Mouse (Mus musculus) right cerebral cortex, postnatal 14 days (tissue): ENCODE results near the gene Cdh24.

Source experiments
- DNase-seq: peaks from one replicate; pipeline ENCODE4 v3.0.0; 2022

The Cdh24 gene

DNA sequence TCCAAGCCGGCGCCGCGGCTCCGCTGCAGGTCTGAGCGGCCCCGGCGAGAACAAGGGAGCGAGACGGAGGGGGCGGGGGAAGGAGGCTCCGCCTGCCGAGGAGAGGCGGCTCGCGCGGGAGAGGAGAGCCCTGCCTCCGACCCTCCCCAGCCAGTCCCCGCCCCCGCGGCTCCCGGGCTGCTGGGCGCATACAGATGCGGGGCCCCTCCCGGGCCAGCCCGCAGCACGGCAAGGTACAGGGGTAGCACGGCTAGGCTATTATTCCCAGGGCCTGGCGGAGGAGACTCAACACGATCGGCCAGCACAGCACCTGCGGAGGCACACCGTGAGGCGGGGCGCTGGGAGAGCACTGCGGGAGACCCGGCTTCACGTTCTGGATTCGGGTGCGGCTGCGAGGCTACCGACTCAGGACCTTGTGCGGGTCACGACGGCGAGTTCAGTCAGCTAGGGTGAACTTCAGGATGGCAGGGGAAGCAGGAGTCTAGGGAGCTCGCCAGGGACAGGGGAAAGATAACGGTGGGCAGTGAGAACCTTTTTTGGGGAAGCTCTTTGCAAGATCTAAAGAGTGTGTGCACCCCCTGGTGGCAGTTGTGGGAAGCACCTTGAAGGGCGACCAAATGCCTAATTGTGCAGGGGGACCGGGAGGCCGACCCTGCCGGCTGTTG, at the start of gene Cdh24:
TSS of gene Cdh24 (minus strand) at position 60 of the 665 bp plus-strand sequence.
- DNase-seq: peak; percentile 90

DNA sequence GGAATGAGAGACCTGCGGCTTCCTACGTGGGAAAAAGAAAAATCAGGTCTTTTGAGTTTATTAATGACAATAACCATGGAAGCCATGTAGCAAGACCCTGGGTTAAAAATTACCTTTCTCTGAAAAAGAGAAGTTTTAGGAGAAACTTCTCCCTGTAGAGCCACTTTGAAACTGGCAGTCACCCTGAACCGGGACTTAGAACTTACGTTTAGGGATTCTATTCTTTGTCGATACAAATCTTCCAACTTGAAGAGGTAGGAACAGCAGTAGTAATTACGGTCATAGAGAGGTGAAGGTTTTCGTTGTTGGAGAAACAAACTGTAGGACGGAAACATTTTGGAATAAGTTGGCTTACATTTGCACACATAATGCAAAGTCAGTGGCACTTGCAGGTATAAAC, 46.1 kb upstream of the Cdh24 start:
- no peak for DNase-seq

GRCm38 (mm10) chr14:54686522-54687143, 45.5 kb upstream of the Cdh24 start, which contains the start of gene Acin1:
Gene Acin1 (minus strand): TSS chr14:54686931.
- peak; percentile 100 for DNase-seq

- peak; percentile 70 for DNase-seq
Observed at GRCm38 (mm10) chr14:54686063-54686521, 44.9 kb upstream of the Cdh24 start, which contains the start of gene 1700123O20Rik. Gene 1700123O20Rik (plus strand): TSS chr14:54686216.

DNA sequence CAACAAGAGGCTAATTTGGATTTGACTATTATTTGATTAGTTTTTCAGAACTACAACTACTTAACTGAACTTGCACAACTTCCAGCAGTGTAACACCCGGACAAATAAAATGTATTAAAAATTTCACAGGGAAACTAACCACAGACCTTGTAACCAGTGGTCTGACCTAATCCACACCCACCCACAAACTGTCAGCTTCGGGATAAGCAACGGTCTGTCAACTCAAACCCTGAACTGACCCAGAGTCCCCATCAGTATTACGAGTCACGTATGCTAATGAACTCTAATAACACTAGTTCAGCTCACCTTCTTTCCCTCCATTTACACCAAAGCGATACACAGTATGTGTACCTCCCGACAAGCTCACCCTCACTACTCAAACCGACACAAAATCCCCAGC, 44.3 kb upstream of the Cdh24 start:
- no peak for DNase-seq

DNA sequence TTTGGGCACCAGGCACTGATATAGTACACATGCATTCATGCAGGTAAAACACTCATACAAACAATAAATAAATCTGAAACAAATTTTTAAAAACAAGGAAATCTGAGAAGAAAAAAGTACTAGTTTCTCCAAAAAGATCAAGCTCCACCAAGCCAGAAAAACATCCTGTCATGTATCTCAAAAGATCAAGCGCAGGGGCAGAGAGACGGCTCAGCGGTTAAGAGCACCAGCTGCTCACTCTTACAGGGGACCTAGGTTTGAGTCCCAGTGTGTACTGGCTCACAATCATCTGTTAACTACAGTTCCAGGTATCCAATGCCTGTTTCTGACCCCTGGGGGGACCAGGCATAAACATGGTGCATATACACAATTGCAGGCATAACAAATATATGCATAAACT, 41.2 kb upstream of the Cdh24 start:
- DNase-seq: no peak

DNA sequence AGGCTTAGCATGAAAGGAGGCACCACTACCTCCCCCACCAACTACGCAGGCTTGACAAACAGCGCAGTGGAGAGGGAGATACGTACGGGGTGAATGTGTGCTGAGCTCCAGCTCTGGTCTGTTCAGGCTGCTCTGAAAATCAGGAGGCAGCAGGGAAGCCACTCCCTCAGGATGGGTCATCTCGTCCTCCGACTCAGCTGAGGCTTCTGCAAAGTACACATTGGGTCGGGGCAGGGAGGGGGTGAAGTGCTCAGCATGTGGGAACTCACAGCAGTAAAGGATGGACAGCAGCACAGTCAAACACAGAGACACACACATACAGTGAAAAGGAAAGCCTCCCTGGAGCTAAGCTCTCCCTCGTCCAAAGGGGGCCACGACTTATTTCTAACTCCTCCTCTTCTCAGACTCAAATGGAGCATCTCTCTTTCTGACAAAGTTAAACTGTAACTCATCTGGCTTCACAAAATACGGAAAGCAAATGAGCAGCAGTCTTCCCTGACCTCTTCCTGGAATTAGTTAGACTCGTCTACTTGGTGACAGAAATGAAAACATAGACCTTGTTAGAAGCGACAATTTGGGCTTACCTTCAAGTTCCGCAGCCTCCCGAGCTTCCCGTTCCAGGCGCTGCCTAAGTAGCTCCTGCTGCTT, 37.6 kb upstream of the Cdh24 start:
- no peak for DNase-seq

DNA sequence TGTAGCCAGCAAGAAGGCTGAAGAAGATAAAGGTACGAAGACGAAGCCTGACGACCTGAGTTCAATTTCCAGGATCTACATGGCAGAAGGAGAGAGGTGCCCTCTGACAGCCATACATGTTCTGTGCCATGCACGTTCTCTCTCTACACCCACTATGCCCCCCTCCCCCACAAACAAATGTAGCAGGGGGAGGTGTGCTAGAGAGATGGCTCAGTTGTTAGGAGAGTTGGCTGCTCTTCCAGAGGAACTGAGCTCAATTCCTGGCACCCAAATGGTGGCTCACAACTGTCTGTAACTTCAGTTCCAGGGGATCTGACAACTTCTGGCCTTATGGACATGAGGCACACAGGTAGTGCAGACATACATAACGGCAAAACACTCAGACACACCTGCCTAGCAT, 35.1 kb upstream of the Cdh24 start:
- DNase-seq: no peak

DNA sequence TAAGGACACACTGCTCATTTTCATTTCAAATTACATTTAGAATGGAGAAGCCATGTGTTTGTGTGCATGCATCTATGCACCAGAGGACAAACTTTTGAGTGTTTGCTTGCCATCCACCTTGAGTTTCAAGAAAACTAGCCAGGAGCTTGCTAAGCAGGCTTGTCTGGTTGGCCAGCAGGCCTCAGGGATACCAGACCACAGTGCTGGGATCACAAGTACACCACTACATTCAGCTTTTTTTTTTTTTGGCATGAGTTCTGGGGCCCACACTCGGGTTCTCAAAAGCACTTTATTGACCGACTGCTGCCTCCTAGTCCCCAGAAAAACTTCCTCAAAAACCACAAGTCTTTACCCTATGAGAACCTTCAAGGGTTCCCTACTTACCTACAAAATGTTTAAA, 33.2 kb upstream of the Cdh24 start:
- DNase-seq: no peak

DNA sequence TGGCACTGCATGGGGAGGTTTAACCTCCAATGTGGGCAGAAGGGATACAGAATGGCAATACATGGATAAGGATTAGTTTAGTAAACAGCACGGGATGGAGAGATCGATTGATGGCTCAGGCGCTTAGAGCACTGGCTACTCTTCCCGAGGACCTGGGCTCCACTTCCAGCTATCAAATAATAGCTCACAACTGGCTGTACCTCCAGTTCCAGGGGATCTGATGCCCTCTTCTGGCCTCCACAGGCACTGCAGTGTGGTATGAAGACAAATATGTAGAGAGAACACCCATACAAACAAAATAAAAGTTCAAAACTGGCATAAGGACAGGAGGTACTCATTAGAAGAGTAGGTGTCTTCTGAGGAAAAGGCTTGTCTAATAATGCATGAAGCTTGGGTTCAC, 28.2 kb upstream of the Cdh24 start:
- no peak for DNase-seq

DNA sequence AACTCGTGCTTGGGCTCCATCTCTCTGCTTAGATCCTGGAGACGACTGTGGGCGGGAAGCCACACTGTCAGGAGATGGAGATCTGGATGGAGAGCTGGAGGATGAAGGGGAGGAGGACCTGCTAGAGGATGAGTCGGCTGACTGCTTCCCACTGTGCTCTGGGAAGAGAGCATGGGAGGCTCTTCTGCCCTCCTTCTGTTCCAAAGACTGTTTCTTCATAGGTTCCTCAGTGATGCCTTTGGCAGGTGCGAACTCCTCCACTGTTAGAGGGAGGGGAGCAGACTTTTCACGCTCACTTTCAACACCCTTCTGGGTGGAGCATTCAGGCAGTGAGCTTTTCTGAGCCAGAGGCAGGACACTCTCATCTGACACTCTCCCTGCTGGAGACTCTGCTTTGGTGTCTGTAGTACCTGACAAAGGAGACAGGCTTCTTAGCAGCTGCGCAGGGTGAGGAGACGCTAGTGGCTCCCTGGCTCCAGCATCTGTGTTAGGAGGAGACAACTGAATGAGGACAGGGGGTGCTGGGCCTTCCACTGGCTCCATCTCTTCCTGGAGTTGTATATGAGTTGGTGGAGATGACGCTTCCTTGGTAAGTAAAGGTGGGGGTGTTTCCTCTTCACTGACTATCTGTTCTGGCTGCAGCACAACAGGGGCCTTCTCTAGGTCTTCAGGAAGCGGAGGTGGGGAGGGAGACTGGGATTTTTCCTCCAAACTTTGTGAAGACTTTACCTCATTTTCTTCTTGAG, 23.5 kb upstream of the Cdh24 start:
- no peak for DNase-seq

DNA sequence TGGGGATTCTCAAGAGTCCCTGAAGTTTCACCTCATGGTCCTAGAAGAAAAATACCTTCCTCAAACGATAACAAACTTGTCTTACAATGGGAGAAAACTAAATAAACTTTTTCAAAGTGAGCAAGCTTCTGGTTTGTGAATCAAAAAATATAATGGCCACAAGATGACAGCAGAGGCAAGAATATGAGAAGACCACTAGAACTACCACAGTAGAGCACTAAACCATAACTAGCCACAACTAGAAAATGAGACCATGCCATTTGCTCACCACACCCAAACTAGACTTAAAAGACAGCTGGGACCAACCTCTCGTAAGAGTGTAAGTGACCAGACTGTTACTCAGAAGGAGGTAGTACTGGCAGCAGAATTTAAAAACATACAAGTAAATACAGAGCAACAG, 18.8 kb upstream of the Cdh24 start:
- DNase-seq: no peak

GRCm38 (mm10) chr14:54653496-54653895, 12.3 kb upstream of the Cdh24 start:
- DNase-seq: peak; percentile 79

DNA sequence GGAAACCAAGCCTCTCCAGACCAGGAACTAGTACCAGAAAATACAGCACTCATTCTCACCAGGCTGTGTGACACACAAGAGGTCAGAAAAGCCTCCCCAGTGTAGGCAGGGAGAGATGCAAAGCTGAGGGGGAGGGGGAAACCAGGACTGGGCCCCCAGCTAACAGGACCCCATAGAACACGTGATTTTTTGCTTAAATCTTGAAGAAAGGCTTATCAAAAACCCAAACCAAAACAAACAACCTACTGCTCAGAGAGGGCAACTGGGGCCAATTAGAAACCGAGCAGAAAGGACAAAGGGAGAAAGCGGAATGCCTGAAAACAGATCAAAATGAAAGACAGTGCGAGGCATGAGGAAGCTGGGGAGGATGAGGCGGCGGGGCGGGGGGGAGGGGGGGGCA, 11.6 kb upstream of the Cdh24 start:
- no peak for DNase-seq

DNA sequence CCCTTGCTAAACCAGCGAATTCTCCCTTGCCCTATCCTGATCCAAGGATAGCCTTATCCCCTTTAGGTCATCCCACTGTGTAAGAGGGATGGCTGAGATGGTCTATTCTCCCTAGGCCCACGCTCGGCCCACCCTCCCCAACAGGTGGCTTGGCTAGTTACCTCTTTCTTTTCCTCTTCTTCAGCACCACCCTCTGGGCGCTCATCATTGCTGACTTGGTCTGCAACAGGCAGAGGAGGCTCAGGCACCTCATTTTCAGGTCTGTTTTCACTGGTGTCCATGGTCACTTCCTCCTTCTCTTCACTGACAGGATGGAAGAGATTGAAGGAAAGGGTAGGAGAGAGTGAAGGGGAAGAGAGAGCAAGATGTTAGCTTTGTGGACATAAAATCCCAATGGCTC, 10.4 kb upstream of the Cdh24 start:
- DNase-seq: no peak

DNA sequence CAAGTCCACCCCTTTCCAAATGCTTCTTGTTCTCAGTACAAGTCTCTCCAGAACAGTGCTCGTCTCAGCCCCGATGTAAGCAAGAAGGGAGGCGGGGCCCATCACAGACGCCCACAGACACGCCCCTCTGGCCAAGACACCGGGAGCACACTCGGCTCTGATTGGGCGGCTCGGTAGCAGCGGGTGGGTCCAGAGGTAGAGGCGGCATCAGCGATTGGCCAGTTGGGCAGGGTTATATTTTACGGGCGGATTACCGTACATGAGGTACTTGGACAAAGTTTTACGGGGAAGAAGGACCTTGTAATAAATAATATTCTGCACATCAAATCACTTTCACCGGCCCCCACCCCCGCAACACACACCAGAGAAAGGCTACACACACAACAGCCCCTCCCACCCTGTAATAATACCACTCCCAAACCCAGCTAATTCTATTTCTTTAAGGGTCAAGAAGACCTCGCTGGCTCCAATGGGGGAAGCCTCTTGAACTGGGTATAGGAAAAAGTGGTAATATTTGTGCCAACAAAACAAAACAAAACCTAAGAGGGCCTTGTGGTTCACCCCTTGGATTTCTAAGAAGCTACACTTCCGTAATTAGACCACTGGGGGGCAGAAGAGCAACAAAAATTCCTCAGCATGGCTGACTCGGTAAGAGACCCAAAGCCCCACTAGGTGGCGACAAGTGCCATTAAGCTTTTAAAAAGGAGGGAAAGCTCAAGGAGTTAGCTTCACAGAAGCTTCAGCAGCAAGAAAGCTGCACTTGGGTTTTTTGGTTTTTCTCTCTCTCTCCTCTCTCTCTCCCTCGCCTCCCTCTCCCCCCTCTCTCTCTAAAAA, 9.7 kb upstream of the Cdh24 start:
- DNase-seq: peak; percentile 86

DNA sequence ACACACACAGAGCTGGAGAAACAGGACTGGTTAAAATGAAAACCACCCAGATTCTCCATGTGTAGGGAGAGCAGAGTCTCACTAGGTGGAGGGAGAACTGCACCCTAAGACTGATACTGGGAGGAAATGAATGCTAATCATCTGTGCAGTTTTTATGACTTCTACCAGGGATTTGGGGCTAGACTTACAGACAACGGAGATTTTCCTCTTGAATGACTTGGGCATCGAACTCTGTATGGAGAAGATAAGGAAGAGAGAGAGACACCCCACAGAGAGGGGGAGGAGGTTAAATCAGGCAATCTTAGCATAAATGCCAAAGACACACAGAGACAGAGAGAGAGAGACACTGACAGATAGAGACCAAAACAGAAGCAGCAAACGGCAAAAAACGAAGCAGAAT, 6.7 kb upstream of the Cdh24 start:
- DNase-seq: no peak

- no peak for DNase-seq
Observed at GRCm38 (mm10) chr14:54646898-54647636, 5.9 kb upstream of the Cdh24 start.

DNA sequence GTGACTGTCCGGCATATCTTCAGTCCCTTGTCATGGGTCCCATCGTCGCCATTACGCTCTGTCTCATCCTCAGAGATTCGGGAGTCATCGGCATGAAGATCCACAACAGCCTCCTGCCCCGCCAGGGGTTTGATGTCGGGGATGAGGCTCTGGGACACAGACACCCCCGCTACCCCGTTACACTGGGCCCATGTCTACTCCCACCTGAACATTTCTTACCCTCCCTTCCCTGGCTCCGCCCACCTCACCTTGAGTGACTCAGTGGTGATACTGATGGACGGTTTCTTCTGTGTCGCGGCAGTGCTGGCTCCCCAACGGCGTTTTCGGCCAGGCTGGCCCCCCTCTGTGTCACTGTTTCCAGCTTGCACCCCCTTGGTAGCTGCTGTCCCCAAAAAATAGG, 5.3 kb upstream of the Cdh24 start:
- DNase-seq: no peak

DNA sequence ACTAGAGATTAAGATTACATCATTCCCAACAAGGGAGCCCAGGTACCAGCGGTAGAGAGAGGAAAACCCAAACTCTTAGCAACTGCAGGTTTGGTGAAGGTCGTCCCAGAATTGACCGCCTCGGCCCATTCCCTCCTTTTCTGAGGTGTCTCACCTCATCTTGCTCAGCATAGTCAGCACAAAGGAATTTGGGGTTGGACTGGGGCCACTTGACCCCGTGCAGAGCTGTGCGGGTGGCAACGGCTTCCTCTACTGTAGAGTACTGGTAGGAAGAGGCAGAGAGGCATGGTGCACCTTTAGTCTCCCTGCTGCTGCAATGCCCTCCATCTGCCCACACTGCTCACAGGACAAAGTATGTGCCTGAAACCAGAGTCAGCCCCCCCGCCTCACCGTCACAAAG, 3.1 kb upstream of the Cdh24 start:
- no peak for DNase-seq

DNA sequence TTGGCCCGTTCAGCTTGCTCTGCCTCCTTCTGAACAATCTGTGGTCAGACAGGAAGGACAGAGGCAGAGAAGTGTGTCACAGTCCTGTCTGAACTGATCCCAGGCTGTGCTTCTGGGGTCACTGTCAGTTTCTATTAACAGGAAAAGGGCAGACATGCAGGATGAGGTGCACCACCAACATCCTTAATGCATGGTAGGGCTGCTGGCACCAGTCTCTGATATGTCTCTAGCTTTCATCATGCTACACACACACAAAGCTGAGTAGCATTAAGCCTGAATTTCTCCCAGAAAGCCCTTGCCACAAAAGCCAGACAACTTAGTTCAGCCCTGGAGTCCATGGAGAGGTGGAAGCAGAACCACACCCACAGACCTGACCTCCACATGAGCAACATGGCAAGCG, 1.8 kb upstream of the Cdh24 start:
- no peak for DNase-seq
